Mouse (Mus musculus): ENCODE measurements at regions not wholly inside any gene's neighbourhood (a gene's known extent, or its start where the extent isn't known, plus 50 kb on each side); places are given as distances from the start of the nearest gene placed in this dataset.

DNA sequence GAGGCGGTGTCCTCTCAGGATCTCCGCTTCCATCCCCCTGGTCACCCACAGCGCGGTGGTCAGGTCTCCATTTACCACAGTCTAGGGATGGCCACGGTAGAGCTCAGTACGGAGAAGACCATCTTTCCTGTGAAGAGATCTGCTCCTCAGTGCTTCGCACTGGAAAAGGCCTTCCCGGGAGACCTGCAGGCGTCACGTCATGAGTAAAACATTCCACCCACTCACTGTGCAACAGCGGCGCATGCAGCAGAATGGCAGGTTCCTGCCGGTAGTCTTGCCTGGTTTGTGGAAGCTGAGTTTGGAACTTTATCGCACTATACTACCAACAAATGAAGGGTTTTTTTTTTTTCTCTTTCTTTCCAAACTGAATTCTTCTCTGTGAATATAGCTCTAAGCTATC lies 156.1 kb upstream of the Prickle1 start:
- no peak for TF ChIP-seq CTCF (IDR thresholded peaks at IDR 0.05; ENCODE audit: low read depth)
- no peak for TF ChIP-seq EP300 (IDR thresholded peaks at IDR 0.05; ENCODE audit: low read depth)

All from liver, embryonic 14.5 days (tissue).